Mouse (Mus musculus) cortical plate, adult 2 months (tissue): ENCODE results near the gene Nsl1. TPM values are rescaled to one million over a fixed set of nuclear protein-coding genes. Genes with fewer than 3 reads are reported as not detected.

Experiments used
- H3K27ac ChIP-seq: fragments of 200-500 bp; 2 replicates; pipeline ENCODE4 v1.5.1; 2012; ENCODE audit warnings: low read length, control low read depth, inconsistent platforms; ENCODE audit not compliant: insufficient read depth
- H3K4me1 ChIP-seq: fragments of 200-500 bp; 2 replicates; pipeline ENCODE4 v1.6.1; 2011; ENCODE audit warnings: low read length; ENCODE audit not compliant: control insufficient read depth, insufficient read depth
- H3K4me3 ChIP-seq: fragments of 200-500 bp; 2 replicates; pipeline ENCODE4 v1.5.1; 2011; ENCODE audit warnings: mild to moderate bottlenecking, low read length, control low read depth; ENCODE audit not compliant: insufficient read depth
- CTCF ChIP-seq: fragments of 200-500 bp; IDR thresholded peaks from 2 replicates; pipeline ENCODE4 v1.5.1; 2011; ENCODE audit warnings: mild to moderate bottlenecking, control low read depth, low read length; ENCODE audit not compliant: insufficient read depth; ENCODE audit errors: extremely low read depth
- POLR2A ChIP-seq: fragments of 200-500 bp; IDR thresholded peaks from 2 replicates; pipeline ENCODE4 v1.6.1; 2011; ENCODE audit warnings: mild to moderate bottlenecking, low read length, control low read depth; ENCODE audit not compliant: insufficient read depth; ENCODE audit errors: extremely low read depth
- polyA plus RNA-seq: library from polyadenylated mRNA; depleted of rRNA; stranded (reverse); fragments of >200 nt; gene quantifications from 2 replicates; pipeline ENCODE4 v1.2.3, GENCODE M21; 2012

The Nsl1 gene
- polyA plus RNA-seq, 1 experiment, result 0.52 TPM

DNA sequence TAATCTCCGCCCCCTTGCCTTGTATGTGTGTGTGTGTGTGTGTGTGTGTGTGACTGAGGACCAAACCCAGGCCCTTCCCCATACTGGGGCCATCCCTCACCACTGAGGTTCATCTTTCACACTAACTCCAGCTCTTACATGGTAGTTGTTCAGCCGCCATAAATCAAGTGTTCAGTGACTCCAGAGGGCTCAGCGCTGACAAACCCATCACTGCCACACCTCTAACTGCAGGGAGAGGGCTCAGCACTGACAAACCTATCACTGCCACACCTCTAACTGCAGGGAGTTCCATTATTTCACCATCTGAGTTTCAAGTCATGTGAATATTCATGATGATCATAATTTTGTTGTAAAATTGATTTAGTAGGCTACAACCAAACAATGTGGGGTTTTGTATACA, 9.3 kb upstream of the Nsl1 start:
- Histone ChIP-seq H3K4me3 (no peak overlapping the region), H3K4me1 (no peaks in the 10 kb centered on the region), H3K27ac (no peak overlapping the region)
- TF ChIP-seq CTCF, result no peak
- no peak for TF ChIP-seq POLR2A

DNA sequence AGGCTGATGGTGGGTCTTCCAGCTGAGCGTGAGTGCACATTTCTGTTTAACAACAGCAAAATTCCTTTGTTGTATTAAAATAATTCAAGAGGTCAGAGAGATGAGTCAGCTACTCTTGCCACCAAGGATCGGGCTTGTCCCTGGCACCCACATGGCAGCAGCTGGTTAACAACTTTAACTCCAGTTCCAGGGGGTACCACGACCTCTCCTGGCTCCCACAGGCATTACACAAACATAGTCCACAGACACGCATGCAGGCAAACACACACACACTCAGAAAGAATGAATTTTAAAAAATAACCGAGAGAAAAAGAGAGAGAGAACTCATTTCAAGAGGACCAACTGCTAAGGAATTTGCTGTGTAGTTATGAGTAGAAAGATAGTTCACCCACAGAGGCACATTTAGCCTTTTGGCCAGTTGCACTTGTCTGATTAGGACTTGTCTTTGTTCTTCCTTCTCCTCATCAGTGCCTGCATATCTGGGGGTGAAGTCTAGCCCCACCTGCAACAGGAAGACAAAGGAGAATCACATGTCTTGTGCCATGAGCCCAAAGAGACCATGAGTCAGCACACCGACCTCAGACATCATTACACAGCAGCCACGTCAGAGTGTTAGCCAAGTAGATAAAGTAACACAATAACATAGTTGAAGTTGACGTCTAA, 7.8 kb upstream of the Nsl1 start:
- TF ChIP-seq CTCF (no peak), POLR2A (no peak)
- H3K4me3 ChIP-seq, result no peak overlapping the region
- H3K27ac ChIP-seq, result no peak overlapping the region
- no peaks in the 10 kb centered on the region for H3K4me1 ChIP-seq

DNA sequence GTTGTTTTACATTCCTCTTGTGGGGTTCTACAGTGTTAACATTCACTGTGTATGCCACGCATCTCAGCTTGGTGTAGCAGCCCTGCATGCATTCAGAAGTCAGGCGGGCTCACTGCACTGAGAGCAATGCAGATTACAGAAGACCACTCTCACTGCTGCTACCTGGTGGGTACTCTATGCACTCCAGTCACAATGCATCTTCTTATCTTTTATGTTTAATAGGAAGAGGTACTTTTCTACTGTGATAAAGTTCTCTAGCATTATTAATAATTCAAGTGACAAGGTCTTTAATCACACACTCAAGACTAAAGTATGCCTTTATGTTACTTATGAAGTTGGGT, 7.3 kb upstream of the Nsl1 start:
- TF ChIP-seq CTCF (no peak), POLR2A (no peak)
- H3K4me1 ChIP-seq, result no peaks in the 10 kb centered on the region
- no peak overlapping the region for H3K27ac ChIP-seq
- H3K4me3 ChIP-seq, result no peak overlapping the region

DNA sequence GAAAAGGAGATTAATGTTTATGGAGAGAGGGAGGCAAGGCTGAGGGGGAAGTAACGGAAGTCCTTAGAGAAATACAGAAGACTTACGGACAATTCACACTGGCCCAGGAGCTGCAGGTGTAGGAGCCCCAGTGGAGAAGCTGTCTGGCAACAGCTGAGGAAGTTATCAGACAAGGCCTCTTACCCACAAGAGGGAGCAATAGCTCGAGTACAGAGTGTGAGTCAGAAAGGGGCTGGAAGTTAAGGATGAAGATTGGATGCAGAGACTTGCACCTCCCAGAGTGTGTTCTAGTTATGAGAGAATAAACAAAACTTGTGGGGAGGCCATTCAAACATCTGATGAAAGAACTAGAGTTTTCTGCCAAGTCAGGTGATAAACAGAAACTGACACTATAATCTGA, 5.4 kb upstream of the Nsl1 start:
- H3K27ac ChIP-seq, result no peak overlapping the region
- peaks cover 2% of the 10 kb centered on the region; the same call in 1 of the 2 replicates for H3K4me1 ChIP-seq
- TF ChIP-seq CTCF, result no peak
- no peak for TF ChIP-seq POLR2A
- no peak overlapping the region for H3K4me3 ChIP-seq

DNA sequence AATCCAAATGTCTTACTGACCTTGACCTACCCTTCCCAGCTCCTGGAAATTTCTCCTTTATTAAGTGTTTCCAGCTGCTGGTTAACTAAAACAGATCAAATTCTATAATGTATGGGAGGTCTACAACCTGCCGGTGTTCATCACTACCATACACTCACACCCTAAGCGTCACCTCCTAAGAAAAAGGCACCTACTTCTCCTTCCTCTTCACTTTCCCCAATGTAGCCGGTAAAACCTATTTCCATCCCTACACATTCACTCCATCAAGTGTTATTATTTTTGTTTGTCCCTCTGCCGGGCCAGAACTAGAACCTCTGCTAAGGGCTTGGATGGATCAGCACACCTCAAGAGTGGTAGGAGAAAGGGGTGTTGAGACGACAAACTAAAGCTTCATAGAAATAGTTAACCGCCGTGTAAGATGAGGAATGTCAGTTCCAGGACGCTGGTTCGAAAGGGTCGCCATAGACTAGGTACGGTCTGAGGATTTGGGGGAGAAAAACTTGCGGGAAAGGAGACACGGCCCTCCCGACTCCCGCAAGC, 501 bp upstream of the Nsl1 start:
- peak overlapping the region; percentile 51; the same call in 1 of the 2 replicates for H3K27ac ChIP-seq
- H3K4me3 ChIP-seq, result peak overlapping the region; percentile 67
- TF ChIP-seq POLR2A, result no peak
- no peak for TF ChIP-seq CTCF
- H3K4me1 ChIP-seq, result peaks cover 2% of the 10 kb centered on the region; the same call in 1 of the 2 replicates

DNA sequence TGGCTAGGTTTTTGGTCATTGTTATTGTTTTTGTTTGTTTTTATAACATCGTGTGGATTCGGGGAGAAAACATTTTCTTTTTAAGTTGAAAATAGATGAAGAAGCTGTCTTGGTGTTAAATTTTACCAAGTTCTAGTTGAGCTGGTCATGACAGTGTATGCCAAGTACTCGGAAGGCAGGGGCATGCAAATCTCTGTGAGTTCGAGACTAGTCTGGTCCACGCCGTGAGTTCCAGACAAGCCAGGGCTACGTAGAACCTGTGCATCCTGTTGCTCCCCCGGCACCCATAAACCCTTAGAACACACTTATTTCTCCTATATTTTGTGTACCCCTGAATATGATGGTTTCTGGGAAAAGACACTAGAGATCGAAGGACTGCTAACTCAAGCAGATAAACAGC, 888 bp downstream of the Nsl1 start:
- TF ChIP-seq CTCF, result no peak
- TF ChIP-seq POLR2A, result no peak
- Histone ChIP-seq H3K4me1 (peaks cover 2% of the 10 kb centered on the region; the same call in 1 of the 2 replicates), H3K27ac (no peak overlapping the region), H3K4me3 (no peak overlapping the region; the same call in 1 of the 2 replicates)

DNA sequence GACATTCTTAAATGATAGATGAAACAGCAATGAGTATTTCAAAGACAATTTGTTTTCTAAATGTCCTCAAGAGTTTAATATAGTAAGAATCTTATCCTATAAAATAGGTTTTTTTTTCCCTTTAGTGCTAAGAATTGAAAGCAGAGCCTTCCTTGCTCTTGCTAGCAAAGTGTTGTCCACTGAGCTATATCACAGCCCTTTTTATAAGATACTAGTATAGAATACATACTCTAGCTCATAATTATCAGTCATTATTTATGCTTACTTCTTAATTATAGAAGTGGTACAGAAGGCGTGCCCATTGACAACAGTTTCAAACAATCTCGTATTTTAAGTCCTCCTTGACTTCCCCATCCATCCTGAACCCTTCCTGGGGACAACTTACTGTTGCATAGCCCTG, 1.7 kb downstream of the Nsl1 start:
- H3K4me1 ChIP-seq, result peaks cover 2% of the 10 kb centered on the region; the same call in 1 of the 2 replicates
- no peak for TF ChIP-seq CTCF
- no peak for TF ChIP-seq POLR2A
- no peak overlapping the region for H3K4me3 ChIP-seq
- no peak overlapping the region for H3K27ac ChIP-seq

DNA sequence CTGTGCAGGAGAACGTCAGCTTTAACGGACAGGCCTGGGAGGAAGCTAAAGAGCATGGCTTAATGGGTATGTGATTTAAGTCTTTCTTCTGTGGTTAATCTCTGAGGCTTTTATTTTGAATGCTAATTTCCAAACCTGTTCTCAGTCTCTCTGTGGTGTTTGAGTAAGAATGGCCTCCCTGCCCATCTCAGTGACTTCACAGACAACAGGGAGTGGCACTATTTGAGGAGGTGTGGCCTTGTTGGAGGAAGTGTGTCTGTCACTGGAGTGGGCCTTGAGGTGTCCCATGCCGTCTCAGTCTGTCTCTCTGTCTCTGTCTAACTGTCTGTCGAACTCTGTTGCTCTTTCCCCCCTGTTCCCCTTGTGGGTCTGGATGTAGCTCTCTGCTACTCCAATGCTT, 2.4 kb downstream of the Nsl1 start:
- TF ChIP-seq POLR2A, result no peak
- Histone ChIP-seq H3K27ac (no peak overlapping the region), H3K4me3 (no peak overlapping the region)

DNA sequence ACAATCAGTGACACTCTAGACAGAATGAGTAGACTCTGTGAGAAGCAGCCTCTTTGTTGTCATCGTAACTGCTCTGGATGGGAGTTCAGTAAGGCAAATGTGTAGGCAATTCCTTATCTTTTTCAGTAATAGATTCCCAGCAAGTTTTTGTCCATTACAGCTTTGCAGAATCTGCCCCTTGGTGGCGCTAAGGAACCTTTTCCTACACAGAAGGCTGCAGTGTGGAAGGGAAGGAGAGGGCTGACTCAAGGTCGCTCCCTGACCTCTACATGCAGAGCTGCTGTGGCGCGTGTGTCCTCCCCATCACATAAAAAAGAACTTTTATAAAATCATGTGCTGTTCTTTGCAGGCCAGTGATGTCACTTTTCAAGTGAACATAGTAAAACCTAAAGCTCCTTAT, 5.6 kb downstream of the Nsl1 start:
- TF ChIP-seq POLR2A (no peak), CTCF (0 out of 2 replicates have a peak, but pooled peaks have one; percentile 13)
- Histone ChIP-seq H3K4me1 (no peaks in the 10 kb centered on the region), H3K4me3 (no peak overlapping the region), H3K27ac (no peak overlapping the region)

More for the DNA sequence above, 2.4 kb downstream of the Nsl1 start:
- peaks cover 2% of the 10 kb centered on the region; the same call in 1 of the 2 replicates for H3K4me1 ChIP-seq

DNA sequence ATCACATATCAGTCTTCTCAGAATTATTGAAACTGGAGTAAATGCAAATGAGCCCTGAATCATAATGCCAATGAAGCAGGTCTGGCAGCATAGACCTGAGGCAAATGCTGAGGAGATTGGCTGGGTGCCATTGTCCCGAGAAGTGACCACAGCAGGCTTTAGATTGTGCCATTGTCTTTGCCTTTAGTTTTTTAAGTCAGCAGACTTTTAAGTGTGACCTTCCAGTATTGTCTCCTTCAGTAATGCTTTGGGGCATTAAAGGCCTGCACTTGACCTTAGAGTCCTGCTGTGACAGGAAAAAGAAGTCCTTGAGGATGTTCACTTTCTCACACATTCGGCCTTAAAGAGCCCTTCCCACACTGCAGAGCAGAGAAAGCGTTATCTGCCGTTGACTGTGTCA, 7.4 kb downstream of the Nsl1 start:
- no peaks in the 10 kb centered on the region for H3K4me1 ChIP-seq
- H3K27ac ChIP-seq, result no peak overlapping the region
- TF ChIP-seq POLR2A (no peak), CTCF (no peak)
- no peak overlapping the region for H3K4me3 ChIP-seq
